Mouse (Mus musculus): Measurements from ENCODE around the gene Ift43. TPM values are rescaled to one million over a fixed set of nuclear protein-coding genes. Genes with fewer than 3 reads are reported as not detected.

Ift43 gene
- polyA plus RNA-seq, 1 experiment from 2014 or later, result 80.2 TPM

Other genes with a start within 250 kb of the Ift43 start
- gene Tgfb3, start 3.5 kb upstream of the Ift43 start, polyA plus RNA-seq (2015; fragmentation: Nextera tagmentation; extraction: Ambion mirVana), result 2.7 and 3.4 TPM in 2 replicates
- gene Gpatch2l, start 159.3 kb downstream of the Ift43 start, polyA plus RNA-seq (2015; fragmentation: Nextera tagmentation; extraction: Ambion mirVana), result 26.7 and 27.2 TPM in 2 replicates